Mouse (Mus musculus): ENCODE results near the gene Bank1.

DNA sequence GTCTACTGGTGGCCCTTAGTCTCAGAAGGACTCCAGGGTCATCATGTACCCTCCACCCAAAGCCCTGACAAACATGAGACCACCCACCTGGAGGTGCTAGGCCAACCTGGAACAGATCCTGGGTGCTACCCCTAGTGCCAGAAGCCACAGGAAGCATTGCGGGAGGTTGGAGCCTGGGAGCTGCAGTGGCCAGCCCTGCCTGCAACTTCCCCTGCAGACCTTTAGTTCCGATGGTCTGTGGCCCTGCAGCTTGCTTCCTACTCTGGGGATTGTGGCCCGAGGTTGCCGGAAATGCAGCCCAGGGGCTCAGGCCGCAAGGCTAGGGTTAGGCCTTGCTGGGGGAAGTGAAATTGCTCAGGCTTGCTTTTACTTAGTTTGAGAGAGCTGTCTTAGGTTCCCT lies at the start of gene Bank1:
- TF ChIP-seq CTCF (IDR thresholded peaks at IDR 0.05; ENCODE audit: borderline replicate concordance, insufficient read depth, low read length) (no peak), POLR2A (IDR thresholded peaks at IDR 0.05; ENCODE audit: low read depth, low read length) (no peak)
